8 mouse cellular contexts compared by ENCODE assay signal in the genomic region with DNA sequence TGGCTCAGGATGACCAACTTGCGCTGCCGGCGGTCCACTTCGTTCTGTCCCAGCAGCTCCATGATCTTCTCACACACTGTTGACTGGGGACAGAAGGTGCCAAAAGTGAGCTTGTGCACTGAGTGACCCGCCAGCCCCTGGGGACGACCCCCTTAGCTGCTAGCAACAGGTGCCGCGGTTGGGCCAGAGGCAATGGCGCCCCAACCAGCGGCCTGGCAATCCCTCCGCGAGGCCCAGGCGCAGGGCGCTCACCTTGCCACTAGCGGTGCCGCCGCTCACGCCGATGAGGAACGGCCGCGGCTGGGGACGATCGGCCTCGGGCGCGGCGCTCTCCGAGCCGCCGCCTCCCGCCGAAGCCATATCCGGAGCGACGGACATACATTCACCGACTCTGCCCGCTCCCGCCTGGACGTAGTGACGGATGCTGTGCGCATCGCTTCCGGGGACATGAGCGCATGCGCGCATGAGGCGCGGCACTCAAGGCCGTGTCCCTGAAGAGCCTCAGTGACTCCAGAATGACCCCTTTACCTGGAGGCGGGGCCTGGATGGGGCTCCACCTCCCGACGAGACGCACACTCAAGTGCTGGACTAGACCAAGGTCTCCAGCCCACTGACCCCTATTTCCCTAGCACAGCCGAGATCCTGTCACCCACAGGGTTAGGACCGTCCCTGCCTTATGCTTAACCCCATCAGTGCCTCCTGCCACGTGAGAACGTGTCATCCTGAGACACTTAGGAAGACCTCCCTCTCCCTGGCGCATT. TPM values are rescaled to one million over a fixed set of nuclear protein-coding genes. Genes with fewer than 3 reads are reported as not detected.
DNase-seq lines count a peak whose midpoint lies in the region; ATAC-seq and TF ChIP-seq lines count a peak whose summit lies in the region.

Gene Uck1 (minus strand): TSS at position 503 of the 761 bp plus-strand sequence.

- peaks cover 35% of the 10 kb centered on the region for H3K36me3 ChIP-seq in forebrain, embryonic 10.5 days (replicated peaks)
- peaks cover 21% of the 10 kb centered on the region for H3K36me3 ChIP-seq in heart, embryonic 15.5 days
- peaks cover 12% of the 10 kb centered on the region for H3K36me3 ChIP-seq in liver, embryonic 14.5 days (replicated peaks; ENCODE audit: control insufficient read depth, insufficient read depth, low read depth)
- H3K36me3 ChIP-seq in neural tube, embryonic 11.5 days (ENCODE audit: control insufficient read depth, insufficient read depth, low read length), result peaks cover 10% of the 10 kb centered on the region
- peaks cover 15% of the 10 kb centered on the region for H3K36me3 ChIP-seq in stomach, postnatal 0 days (ENCODE audit: control insufficient read depth, insufficient read depth, low read length)

- TF ChIP-seq EP300 in liver, embryonic 14.5 days (IDR thresholded peaks at IDR 0.05; ENCODE audit: low read depth), result no peak
- TF ChIP-seq EP300 in stomach, postnatal 0 days (optimal IDR thresholded peaks at IDR 0.05), result no peak

- TF ChIP-seq CTCF in liver, embryonic 14.5 days (IDR thresholded peaks at IDR 0.05; ENCODE audit: low read depth), result 0 out of 2 replicates have a peak, but pooled peaks have one; percentile 17
- TF ChIP-seq CTCF in stomach, postnatal 0 days (IDR thresholded peaks at IDR 0.05; ENCODE audit: low read depth), result no peak

- peak; percentile 83 for ATAC-seq in heart, embryonic 15.5 days (replicated peaks; ENCODE audit: insufficient number of reproducible peaks, insufficient read depth, low FRiP score, low read depth)
- peak; percentile 96 for ATAC-seq in liver, embryonic 14.5 days (ENCODE audit: insufficient read depth)
- peak; percentile 89 for ATAC-seq in neural tube, embryonic 11.5 days (ENCODE audit: insufficient read depth, low FRiP score, low TSS enrichment)
- peak; percentile 95 for ATAC-seq in stomach, postnatal 0 days (ENCODE audit: low FRiP score, low TSS enrichment)

- H3K4me2 ChIP-seq in heart, embryonic 15.5 days, result peak within 1 kb of the TSS; percentile 65
- peak within 1 kb of the TSS; percentile 70 for H3K4me2 ChIP-seq in liver, embryonic 14.5 days (ENCODE audit: low read depth)
- peak within 1 kb of the TSS; percentile 73 for H3K4me2 ChIP-seq in neural tube, embryonic 11.5 days (ENCODE audit: low read depth)
- H3K4me2 ChIP-seq in stomach, postnatal 0 days (replicated peaks; ENCODE audit: low read depth), result peak within 1 kb of the TSS; percentile 73

- peak within 1 kb of the TSS; percentile 96 for H3K4me3 ChIP-seq in brown adipose tissue, adult 24 weeks (ENCODE audit: insufficient read depth, low read depth, low read length)
- H3K4me3 ChIP-seq in forebrain, embryonic 10.5 days, result peak within 1 kb of the TSS; percentile 90
- peak within 1 kb of the TSS; percentile 71 for H3K4me3 ChIP-seq in heart, embryonic 15.5 days
- H3K4me3 ChIP-seq in liver, embryonic 14.5 days (ENCODE audit: insufficient read depth in 1 of 2, low read depth in 2 of 2, low read length in 2 of 2), result peak within 1 kb of the TSS; percentile 62 to 97
- peak within 1 kb of the TSS; percentile 77 for H3K4me3 ChIP-seq in neural tube, embryonic 11.5 days (ENCODE audit: low read depth, low read length)
- peak within 1 kb of the TSS; percentile 77 for H3K4me3 ChIP-seq in stomach, postnatal 0 days (ENCODE audit: low read depth, low read length)

- peak within 1 kb of the TSS; percentile 84 for H3K27ac ChIP-seq in brown adipose tissue, adult 24 weeks (replicated peaks; ENCODE audit: low read depth, low read length)
- H3K27ac ChIP-seq in forebrain, embryonic 10.5 days, result peak within 1 kb of the TSS; percentile 91
- peak within 1 kb of the TSS; percentile 64 for H3K27ac ChIP-seq in heart, embryonic 15.5 days
- peak within 1 kb of the TSS; percentile 58 for H3K27ac ChIP-seq in liver, embryonic 14.5 days
- 0 out of 2 replicates have a peak within 1 kb of the TSS, but pooled peaks have one; percentile 39 for H3K27ac ChIP-seq in neural tube, embryonic 11.5 days (ENCODE audit: low read depth, low read length)
- peak within 1 kb of the TSS; percentile 82 for H3K27ac ChIP-seq in stomach, postnatal 0 days (replicated peaks)

- no peaks in the 10 kb centered on the region for H3K9me3 ChIP-seq in forebrain, embryonic 10.5 days
- no peaks in the 10 kb centered on the region for H3K9me3 ChIP-seq in heart, embryonic 15.5 days (replicated peaks)
- no peaks in the 10 kb centered on the region for H3K9me3 ChIP-seq in liver, embryonic 14.5 days (ENCODE audit: control insufficient read depth, low read length)
- no peaks in the 10 kb centered on the region for H3K9me3 ChIP-seq in neural tube, embryonic 11.5 days (ENCODE audit: control insufficient read depth, low read length)
- no peaks in the 10 kb centered on the region for H3K9me3 ChIP-seq in stomach, postnatal 0 days (ENCODE audit: control insufficient read depth, low read length)

- whole genome bisulfite sequencing in forebrain, embryonic 10.5 days, result 2% methylated on average over 58 of the region's 59 CpGs
- WGBS in heart, embryonic 15.5 days, result under 1% methylated on average over 59 of the region's 59 CpGs
- WGBS in liver, embryonic 14.5 days (ENCODE audit: insufficient replicate concordance), result under 1% methylated on average over 59 of the region's 59 CpGs
- 2% methylated on average over 59 of the region's 59 CpGs for WGBS in neural tube, embryonic 11.5 days
- 2% methylated on average over 58 of the region's 59 CpGs for WGBS in stomach, postnatal 0 days

- peak; percentile 93 for DNase-seq in CD4-positive, CD25-positive, alpha-beta regulatory T cell, adult 2 months (ENCODE audit: low read depth, low spot score)
- DNase-seq in forebrain, embryonic 10.5 days (ENCODE audit: extremely low spot score, low spot score), result peak; percentile 87
- DNase-seq in kidney, postnatal 25 days, result peak; percentile 92 to 96
- peak; percentile 90 to 92 (median 91) for DNase-seq in liver, embryonic 14.5 days (ENCODE audit: low read depth in 3 of 3, low spot score in 3 of 3)
- DNase-seq in neural tube, embryonic 11.5 days (ENCODE audit: low spot score), result peak; percentile 92
- peak; percentile 91 for DNase-seq in stomach, postnatal 0 days (ENCODE audit: low spot score)

- H3K4me1 ChIP-seq in brown adipose tissue, adult 24 weeks (ENCODE audit: control insufficient read depth, insufficient read depth, insufficient read length, low read length), result peaks cover 5% of the 10 kb centered on the region
- H3K4me1 ChIP-seq in forebrain, embryonic 10.5 days, result peaks cover 20% of the 10 kb centered on the region
- H3K4me1 ChIP-seq in heart, embryonic 15.5 days (replicated peaks), result peaks cover 13% of the 10 kb centered on the region
- H3K4me1 ChIP-seq in liver, embryonic 14.5 days (replicated peaks; ENCODE audit: control insufficient read depth in 2 of 2, insufficient read depth in 2 of 2, low read length in 1 of 2), result peaks cover 6 to 13% of the 10 kb centered on the region in 2 experiments
- H3K4me1 ChIP-seq in neural tube, embryonic 11.5 days (ENCODE audit: control insufficient read depth, insufficient read depth, low read length), result peaks cover 6% of the 10 kb centered on the region
- H3K4me1 ChIP-seq in stomach, postnatal 0 days (replicated peaks; ENCODE audit: control insufficient read depth, insufficient read depth), result 0 out of 2 replicates have a peak, but pooled peaks cover 2% of the 10 kb centered on the region

- peak within 1 kb of the TSS; percentile 79 for H3K9ac ChIP-seq in heart, embryonic 15.5 days
- H3K9ac ChIP-seq in liver, embryonic 14.5 days (replicated peaks), result peak within 1 kb of the TSS; percentile 90
- H3K9ac ChIP-seq in neural tube, embryonic 11.5 days (ENCODE audit: low read length), result peak within 1 kb of the TSS; percentile 84
- H3K9ac ChIP-seq in stomach, postnatal 0 days (ENCODE audit: low read length), result peak within 1 kb of the TSS; percentile 86

- no peaks in the 10 kb centered on the region for H3K27me3 ChIP-seq in forebrain, embryonic 10.5 days (ENCODE audit: poor library complexity, severe bottlenecking)
- H3K27me3 ChIP-seq in heart, embryonic 15.5 days, result no peaks in the 10 kb centered on the region
- no peaks in the 10 kb centered on the region for H3K27me3 ChIP-seq in liver, embryonic 14.5 days (ENCODE audit: control insufficient read depth, insufficient read depth, low read length)
- no peaks in the 10 kb centered on the region for H3K27me3 ChIP-seq in neural tube, embryonic 11.5 days (ENCODE audit: control insufficient read depth, insufficient read depth, low read length)
- H3K27me3 ChIP-seq in stomach, postnatal 0 days (ENCODE audit: control insufficient read depth, insufficient read depth, low read length), result no peaks in the 10 kb centered on the region

RNA-seq across cellular contexts. Expression of gene Uck1, which starts in this region (rescaled TPM):
- 292 and 332 TPM in 2 replicates for polyA plus RNA-seq in brown adipose tissue, adult 24 weeks (2012; ENCODE audit: insufficient read depth, insufficient read length, missing spikeins)
- 83.6 and 91.4 TPM in 2 replicates for polyA plus RNA-seq in forebrain, embryonic 10.5 days (2016; fragmentation: Nextera tagmentation; extraction: Ambion mirVana)
- 32.9 and 49.0 TPM in 2 replicates for polyA plus RNA-seq in heart, embryonic 15.5 days (2015; fragmentation: Nextera tagmentation; extraction: Ambion mirVana)
- 17.7 and 19.8 TPM in 2 replicates for polyA plus RNA-seq in liver, embryonic 14.5 days (2012; rRNA removed)
- polyA plus RNA-seq in liver, embryonic 14.5 days (2014; fragmentation: Nextera tagmentation; extraction: Ambion mirVana), result 21.5 and 21.8 TPM in 2 replicates
- 66.1 and 68.9 TPM in 2 replicates for polyA plus RNA-seq in neural tube, embryonic 11.5 days (2014; fragmentation: Nextera tagmentation; extraction: Ambion mirVana)
- polyA plus RNA-seq in stomach, postnatal 0 days (2015; fragmentation: Nextera tagmentation; extraction: Ambion mirVana), result 32.2 and 34.8 TPM in 2 replicates

Comparison
In these comparisons a context has a peak if more than half of its experiments do, and no peak if none do; other contexts are left out.
1. Peak in every context shown above with its lines: DNase-seq, ATAC-seq, H3K4me3 ChIP-seq and H3K27ac ChIP-seq.
2. H3K27ac ChIP-seq: peak in every context shown above with its lines; median percentile 91 in forebrain, embryonic 10.5 days; 84 in brown adipose tissue, adult 24 weeks; 82 in stomach, postnatal 0 days; 64 in heart, embryonic 15.5 days; 58 in liver, embryonic 14.5 days; 39 in neural tube, embryonic 11.5 days.